Mouse (Mus musculus): Measurements from ENCODE around the gene Vmn2r83.

Vmn2r83 gene

DNA sequence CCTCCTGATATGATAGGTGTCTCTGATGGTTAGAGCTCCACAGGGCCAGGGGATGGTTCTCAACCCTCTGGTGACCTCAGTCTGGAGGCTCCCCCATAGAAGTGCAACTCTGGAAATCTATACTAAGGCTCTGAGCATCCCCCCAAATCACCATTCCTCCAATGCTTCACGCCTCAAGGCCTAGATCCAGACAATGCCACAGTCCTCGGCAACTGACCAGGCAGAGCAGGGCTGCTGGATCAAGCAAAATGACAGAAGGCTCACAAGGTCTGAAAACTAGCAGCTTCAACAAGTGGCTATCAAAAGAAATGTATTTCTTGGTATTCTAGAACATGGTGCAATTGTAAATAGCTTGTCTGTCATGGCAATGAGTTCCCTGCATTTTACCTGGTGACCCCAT lies 69.2 kb downstream of the Vmn2r83 start:
- no peak for DNase-seq (ENCODE audit: low spot score)

DNA sequence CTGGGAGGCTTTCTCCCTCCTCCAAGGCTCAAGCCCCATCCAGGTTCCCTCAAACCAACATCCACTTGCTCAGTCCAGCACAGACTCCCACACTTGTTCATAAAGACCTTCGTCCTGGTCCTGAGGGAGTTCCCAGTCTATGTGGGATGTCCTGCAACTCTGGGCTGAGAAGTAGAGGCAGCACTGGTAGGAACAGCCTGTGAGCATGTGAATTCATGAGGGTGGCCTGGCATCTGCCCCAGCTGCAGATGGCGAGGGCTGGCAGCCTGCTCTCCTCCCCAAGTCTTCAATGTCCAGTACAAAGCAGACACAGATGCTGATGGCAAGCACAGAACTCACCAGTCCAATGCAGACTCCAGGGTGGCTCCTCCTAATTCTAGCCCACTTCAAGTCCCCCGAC lies 69.8 kb downstream of the Vmn2r83 start:
- no peak for DNase-seq (ENCODE audit: low spot score)

DNA sequence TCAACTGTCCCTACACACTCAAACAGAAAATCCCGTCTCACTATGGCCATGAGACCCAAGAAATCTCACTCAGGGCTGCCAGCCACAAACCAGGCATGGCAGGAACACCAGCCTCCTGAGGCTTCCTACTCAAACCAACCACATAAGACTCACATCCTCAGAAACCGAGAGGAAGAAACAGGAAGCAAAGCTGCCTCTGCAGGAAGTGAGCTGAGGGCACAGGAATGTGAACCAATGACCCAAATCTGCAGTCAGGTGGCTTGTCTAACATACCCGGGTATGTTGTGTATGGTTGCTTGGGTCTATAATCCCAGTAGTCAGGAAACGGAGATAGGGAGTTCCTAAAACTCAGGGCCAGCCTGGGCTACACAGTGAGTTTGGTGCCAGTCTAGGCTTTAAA lies 70.3 kb downstream of the Vmn2r83 start:
- peak; percentile 13 for DNase-seq (ENCODE audit: low spot score)

DNA sequence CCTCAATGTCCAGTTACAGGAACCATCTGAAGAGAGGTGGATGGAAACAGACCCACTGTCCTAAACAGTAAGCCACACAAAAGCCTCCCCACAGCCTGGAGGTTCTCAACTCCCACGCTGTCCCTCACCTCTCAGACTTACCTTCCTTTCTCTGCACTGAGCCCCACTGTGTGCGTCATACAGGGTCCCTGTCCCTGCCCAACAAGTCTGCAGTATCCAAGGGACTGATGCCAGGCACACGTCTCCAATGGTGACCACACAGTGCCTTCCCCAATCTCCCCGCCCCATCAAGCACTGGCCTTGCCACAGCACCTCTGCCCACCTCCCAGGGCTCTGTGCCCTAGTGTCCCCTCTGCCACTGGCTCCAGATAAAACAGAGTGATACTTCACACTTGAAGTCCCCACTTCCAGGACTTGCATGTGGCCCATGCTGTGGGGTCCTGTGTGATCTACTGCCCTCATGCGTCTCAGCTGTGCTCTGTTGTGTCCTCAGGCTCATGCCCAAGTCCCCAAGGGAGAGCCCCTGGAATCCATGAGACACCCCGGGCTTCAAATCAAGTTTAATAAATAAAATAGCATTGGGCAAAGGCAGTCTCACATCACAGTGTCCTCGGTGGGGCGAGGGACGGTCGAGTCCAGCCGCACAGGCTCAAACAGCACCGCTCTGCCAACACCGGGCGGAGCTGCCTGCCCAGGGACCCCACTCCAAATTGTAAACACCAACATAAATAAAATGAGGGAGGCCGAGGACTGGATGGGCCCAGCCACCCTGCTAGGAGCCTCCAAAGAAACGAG lies 71.4 kb downstream of the Vmn2r83 start:
- no peak for DNase-seq (ENCODE audit: low spot score)

DNA sequence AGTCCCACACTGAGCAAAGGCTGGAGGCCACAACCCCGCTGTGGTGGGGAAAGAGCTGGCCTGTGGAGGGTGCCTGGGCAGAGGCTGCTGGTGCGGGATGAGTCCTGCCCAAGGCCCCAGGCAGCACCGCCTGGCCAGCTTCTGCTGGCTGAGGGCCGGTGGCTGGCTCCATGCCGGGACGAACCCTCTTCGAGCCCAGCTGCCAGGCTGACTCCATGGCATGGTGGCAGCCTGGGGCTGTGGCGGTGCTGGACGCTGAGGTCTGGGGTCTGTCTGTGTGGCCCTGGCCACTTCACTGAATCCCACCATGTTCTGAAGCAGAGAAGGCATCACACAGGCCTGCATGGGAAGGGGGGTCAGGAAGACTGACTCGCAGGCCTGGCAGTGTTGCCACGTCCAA lies 72.2 kb downstream of the Vmn2r83 start:
- no peak for DNase-seq (ENCODE audit: low spot score)

DNA sequence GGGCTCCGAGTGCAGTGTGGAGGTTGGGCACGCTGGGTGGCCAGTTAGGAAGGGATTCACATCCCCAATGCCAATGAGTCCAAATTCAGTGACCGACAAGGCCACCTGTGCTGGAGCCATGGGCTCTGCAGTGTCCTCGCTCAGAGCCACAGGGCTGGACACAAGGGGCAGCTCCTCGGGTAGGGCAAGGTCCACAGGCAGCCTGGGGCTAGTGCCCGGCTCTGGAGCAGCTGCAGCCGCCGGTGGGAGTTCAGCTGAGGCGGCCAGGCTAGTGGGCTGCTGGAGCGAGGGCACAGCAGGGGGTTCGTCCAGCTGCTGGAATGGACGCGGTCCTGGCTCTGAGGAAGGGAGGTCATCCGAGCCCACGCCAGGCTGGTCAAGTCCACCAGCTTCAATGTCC lies 73.0 kb downstream of the Vmn2r83 start:
- no peak for DNase-seq (ENCODE audit: low spot score)

DNA sequence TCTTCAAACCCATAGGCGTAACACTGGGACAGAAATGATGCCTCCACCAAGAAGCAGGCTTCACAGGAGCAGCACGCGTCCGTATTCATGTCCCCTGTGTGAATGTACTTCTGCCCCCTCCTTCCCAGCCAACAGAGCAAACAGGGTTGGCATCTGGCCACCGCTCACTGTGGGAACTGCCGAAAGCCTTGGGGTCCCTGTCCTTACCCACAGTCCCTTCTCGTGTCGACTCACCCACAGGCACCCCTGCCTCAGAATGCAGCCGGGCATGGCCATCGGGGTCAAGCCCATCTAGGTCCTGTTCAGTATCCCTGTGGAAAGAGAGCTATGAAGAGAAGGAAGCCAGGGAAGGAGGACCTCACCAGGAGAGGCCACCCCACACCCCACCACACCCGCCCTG lies 73.6 kb downstream of the Vmn2r83 start:
- no peak for DNase-seq (ENCODE audit: low spot score)
